Mouse (Mus musculus): ENCODE measurements around the gene Hist1h3c. TPM values are rescaled to one million over a fixed set of nuclear protein-coding genes. Genes with fewer than 3 reads are reported as not detected.
"Not testable (repeated sequence)": the region's sequence is repeated elsewhere in the genome, so short reads cannot be mapped to it uniquely, and the experiment has no call there.

Gene Hist1h3c
- polyA plus RNA-seq, 1 experiment, result 0.56 TPM

GRCm38 (mm10) chr13:23710374-23711089 lies 34.9 kb downstream of the Hist1h3c start, which contains the start of gene Hfe:
Hfe (minus strand) TSS chr13:23710854.
- Histone ChIP-seq H3K4me3 (ENCODE audit: insufficient read depth, low read length) (peak within 1 kb of the TSS; percentile 59), H3K27ac (ENCODE audit: insufficient read depth, low read length) (no peak within 1 kb of the TSS), H3K4me1 (ENCODE audit: control insufficient read depth, insufficient read depth, low read length) (no peaks in the 10 kb centered on the region)
- no peak for TF ChIP-seq CTCF (IDR thresholded peaks at IDR 0.05; ENCODE audit: extremely low read depth, insufficient read depth, low read length)
- no peak for TF ChIP-seq POLR2A (IDR thresholded peaks at IDR 0.05; ENCODE audit: extremely low read depth, insufficient read depth, low read length)

- peak overlapping the region; percentile 59 for H3K4me3 ChIP-seq (ENCODE audit: insufficient read depth, low read length)
- no peaks in the 10 kb centered on the region for H3K4me1 ChIP-seq (ENCODE audit: control insufficient read depth, insufficient read depth, low read length)
- no peak overlapping the region for H3K27ac ChIP-seq (ENCODE audit: insufficient read depth, low read length)
- no peak for TF ChIP-seq POLR2A (IDR thresholded peaks at IDR 0.05; ENCODE audit: extremely low read depth, insufficient read depth, low read length)
- TF ChIP-seq CTCF (IDR thresholded peaks at IDR 0.05; ENCODE audit: extremely low read depth, insufficient read depth, low read length), result no peak
Measured at GRCm38 (mm10) chr13:23709714-23710373, 35.6 kb downstream of the Hist1h3c start.

- H3K4me3 ChIP-seq (ENCODE audit: insufficient read depth, low read length), result no peak overlapping the region
- TF ChIP-seq CTCF (IDR thresholded peaks at IDR 0.05; ENCODE audit: extremely low read depth, insufficient read depth, low read length) (no peak), POLR2A (IDR thresholded peaks at IDR 0.05; ENCODE audit: extremely low read depth, insufficient read depth, low read length) (no peak)
- H3K4me1 ChIP-seq (ENCODE audit: control insufficient read depth, insufficient read depth, low read length), result no peaks in the 10 kb centered on the region
- no peak overlapping the region for H3K27ac ChIP-seq (ENCODE audit: insufficient read depth, low read length)
Measured at GRCm38 (mm10) chr13:23708654-23709053, 36.7 kb downstream of the Hist1h3c start.

- H3K27ac ChIP-seq (ENCODE audit: insufficient read depth, low read length), result no peak overlapping the region
- no peaks in the 10 kb centered on the region for H3K4me1 ChIP-seq (ENCODE audit: control insufficient read depth, insufficient read depth, low read length)
- TF ChIP-seq CTCF (IDR thresholded peaks at IDR 0.05; ENCODE audit: extremely low read depth, insufficient read depth, low read length) (no peak), POLR2A (IDR thresholded peaks at IDR 0.05; ENCODE audit: extremely low read depth, insufficient read depth, low read length) (no peak)
- H3K4me3 ChIP-seq (ENCODE audit: insufficient read depth, low read length), result no peak overlapping the region
Measured at GRCm38 (mm10) chr13:23708041-23708440, 37.4 kb downstream of the Hist1h3c start.

GRCm38 (mm10) chr13:23706771-23707170 lies 38.6 kb downstream of the Hist1h3c start:
- TF ChIP-seq CTCF (IDR thresholded peaks at IDR 0.05; ENCODE audit: extremely low read depth, insufficient read depth, low read length) (no peak), POLR2A (IDR thresholded peaks at IDR 0.05; ENCODE audit: extremely low read depth, insufficient read depth, low read length) (no peak)
- Histone ChIP-seq H3K27ac (ENCODE audit: insufficient read depth, low read length) (no peak overlapping the region), H3K4me3 (ENCODE audit: insufficient read depth, low read length) (no peak overlapping the region), H3K4me1 (ENCODE audit: control insufficient read depth, insufficient read depth, low read length) (no peaks in the 10 kb centered on the region)

- H3K4me3 ChIP-seq (ENCODE audit: insufficient read depth, low read length), result no peak overlapping the region
Measured at GRCm38 (mm10) chr13:23705751-23706356, 39.5 kb downstream of the Hist1h3c start.

GRCm38 (mm10) chr13:23702801-23703200 lies 42.6 kb downstream of the Hist1h3c start:
- not testable (repeated sequence) for H3K4me3 ChIP-seq (ENCODE audit: insufficient read depth, low read length); H3K27ac ChIP-seq (ENCODE audit: insufficient read depth, low read length); H3K4me1 ChIP-seq (ENCODE audit: control insufficient read depth, insufficient read depth, low read length)

More at GRCm38 (mm10) chr13:23705751-23706356, 39.5 kb downstream of the Hist1h3c start:
- TF ChIP-seq POLR2A (IDR thresholded peaks at IDR 0.05; ENCODE audit: extremely low read depth, insufficient read depth, low read length) (no peak), CTCF (IDR thresholded peaks at IDR 0.05; ENCODE audit: extremely low read depth, insufficient read depth, low read length) (no peak)
- Histone ChIP-seq H3K27ac (ENCODE audit: insufficient read depth, low read length) (no peak overlapping the region), H3K4me1 (ENCODE audit: control insufficient read depth, insufficient read depth, low read length) (no peaks in the 10 kb centered on the region)

GRCm38 (mm10) chr13:23702220-23702619 lies 43.2 kb downstream of the Hist1h3c start:
- TF ChIP-seq CTCF (IDR thresholded peaks at IDR 0.05; ENCODE audit: extremely low read depth, insufficient read depth, low read length) (no peak), POLR2A (IDR thresholded peaks at IDR 0.05; ENCODE audit: extremely low read depth, insufficient read depth, low read length) (no peak)
- Histone ChIP-seq H3K4me3 (ENCODE audit: insufficient read depth, low read length) (no peak overlapping the region), H3K4me1 (ENCODE audit: control insufficient read depth, insufficient read depth, low read length) (no peaks in the 10 kb centered on the region), H3K27ac (ENCODE audit: insufficient read depth, low read length) (no peak overlapping the region)

- no peak overlapping the region for H3K27ac ChIP-seq (ENCODE audit: insufficient read depth, low read length)
- TF ChIP-seq CTCF (IDR thresholded peaks at IDR 0.05; ENCODE audit: extremely low read depth, insufficient read depth, low read length) (peak; percentile 81), POLR2A (IDR thresholded peaks at IDR 0.05; ENCODE audit: extremely low read depth, insufficient read depth, low read length) (no peak)
- H3K4me1 ChIP-seq (ENCODE audit: control insufficient read depth, insufficient read depth, low read length), result no peaks in the 10 kb centered on the region
- no peak overlapping the region for H3K4me3 ChIP-seq (ENCODE audit: insufficient read depth, low read length)
Measured at GRCm38 (mm10) chr13:23700786-23701520, 44.4 kb downstream of the Hist1h3c start.

All from cortical plate, adult 2 months (tissue).